Mouse (Mus musculus) bone marrow macrophage, adult 2 months (primary cell): Measurements from ENCODE around the gene Skap1.

Experiments
- CTCF ChIP-seq: IDR thresholded peaks from 2 replicates; pipeline ENCODE4 v1.5.1; 2012; ENCODE audit warnings: low read depth, mild to moderate bottlenecking, low read length, moderate library complexity
- POLR2A ChIP-seq: IDR thresholded peaks from 2 replicates; pipeline ENCODE4 v1.6.1; 2012; ENCODE audit warnings: mild to moderate bottlenecking, low read depth, low read length, borderline replicate concordance

GRCm38 (mm10) chr11:96768240-96768639, 303.8 kb downstream of the Skap1 start:
- TF ChIP-seq CTCF, result no peak
- TF ChIP-seq POLR2A, result no peak
